Mouse (Mus musculus): ENCODE results near the gene Rab6b.

DNA sequence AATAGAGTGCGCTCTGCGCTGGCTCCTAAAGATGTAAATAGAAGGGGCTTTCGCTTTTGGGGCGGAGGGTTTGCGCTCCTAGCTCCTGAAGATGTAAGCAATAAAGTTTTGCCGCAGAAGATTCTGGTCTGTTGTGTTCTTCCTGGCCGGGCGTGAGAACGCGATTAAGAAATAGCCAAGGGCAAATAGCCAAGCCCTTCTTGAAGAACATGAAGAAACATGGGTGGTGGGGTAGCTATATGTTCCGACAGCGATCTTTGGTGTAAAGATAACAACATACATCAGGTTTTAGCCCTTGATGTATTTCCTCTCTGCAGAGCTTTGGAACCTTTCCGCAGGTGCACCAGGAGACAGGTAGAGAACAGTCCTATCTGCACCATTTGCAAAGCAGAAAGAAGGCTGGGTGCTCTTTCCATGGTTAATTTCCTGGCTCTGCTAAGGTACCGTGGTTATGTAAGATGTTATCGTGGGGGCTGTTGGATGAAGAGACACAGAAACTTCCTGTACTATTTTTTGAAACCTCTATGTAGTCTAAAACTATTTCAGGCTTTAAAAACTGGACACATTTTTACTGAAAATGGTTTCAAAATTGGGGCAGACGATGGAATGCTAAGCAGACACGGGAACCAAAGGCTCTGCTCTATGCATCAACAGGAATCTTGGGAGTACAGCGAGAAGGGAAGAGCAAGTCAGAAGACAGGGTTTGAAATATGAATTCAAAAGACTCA, 2.5 kb upstream of the Rab6b start:
- TF ChIP-seq CTCF (IDR thresholded peaks at IDR 0.05; ENCODE audit: borderline replicate concordance, insufficient read depth, low read depth, low read length), result no peak
- no peak for TF ChIP-seq POLR2A (IDR thresholded peaks at IDR 0.05; ENCODE audit: borderline replicate concordance, insufficient read depth, low read length)
